Comparison of ENCODE assay signal across 8 mouse cellular contexts in the genomic region with DNA sequence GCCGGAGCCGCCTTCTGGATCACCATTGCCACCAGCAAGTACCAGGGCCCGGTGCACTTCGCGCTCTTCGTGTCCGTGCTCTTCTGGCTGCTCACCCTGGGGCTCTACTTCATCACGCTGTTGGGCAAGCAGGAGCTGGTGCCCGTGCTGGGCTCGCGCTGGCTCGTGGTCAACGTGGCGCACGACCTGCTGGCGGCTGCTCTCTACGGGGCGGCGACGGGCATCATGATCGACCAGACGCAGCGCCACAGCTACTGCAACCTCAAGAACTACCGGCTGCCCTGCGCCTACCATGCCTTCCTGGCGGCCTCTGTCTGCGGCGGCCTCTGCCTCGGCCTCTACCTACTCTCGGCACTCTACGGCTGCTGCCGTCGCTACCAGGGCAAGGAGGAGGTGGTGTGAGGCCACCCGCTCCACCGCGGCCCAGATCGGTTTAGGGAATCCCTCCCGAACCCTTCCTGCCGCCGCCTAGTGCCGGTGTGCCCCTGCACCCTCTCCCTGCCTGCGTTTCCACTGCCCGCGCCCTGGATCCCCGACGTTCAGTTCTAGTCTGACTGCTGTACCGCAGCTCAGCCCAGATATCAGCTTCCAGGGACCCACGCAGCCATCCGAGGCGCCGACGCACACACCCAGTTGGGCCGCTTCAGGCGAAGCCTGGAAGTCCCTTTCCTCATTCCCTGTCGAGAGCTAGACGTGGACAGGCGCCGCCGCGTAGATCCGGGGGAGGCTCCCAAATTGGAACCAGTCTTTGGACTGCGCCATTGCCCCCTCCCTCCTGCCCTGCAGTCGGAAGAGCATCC. TPM values are rescaled to one million over a fixed set of nuclear protein-coding genes. Genes with fewer than 3 reads are reported as not detected.
A peak's percentile ranks its signal among the peaks of the same experiment; 100 is the strongest.
DNase-seq lines count a peak whose midpoint lies in the region; ATAC-seq lines count a peak whose summit lies in the region.

No protein-coding gene starts in this region.

- H3K9ac ChIP-seq in forebrain, embryonic 14.5 days (ENCODE audit: low read length): peak overlapping the region; percentile 70

- H3K27me3 ChIP-seq in forebrain, embryonic 14.5 days (replicated peaks; ENCODE audit: control insufficient read depth, insufficient read depth, low read length): peaks cover 8% of the 10 kb centered on the region
- H3K27me3 ChIP-seq in megakaryocyte, embryonic 14.5 days (replicated peaks): peaks cover 12% of the 10 kb centered on the region

- peak; percentile 49 for ATAC-seq in forebrain, embryonic 14.5 days
- no peak for ATAC-seq in erythroid progenitor cell, adult 5-6 weeks (replicated peaks; ENCODE audit: low FRiP score, poor library complexity, severe bottlenecking)

- peak overlapping the region; percentile 79 for H3K4me3 ChIP-seq in brown adipose tissue, adult 24 weeks (ENCODE audit: insufficient read depth, low read depth, low read length)
- H3K4me3 ChIP-seq in forebrain, embryonic 14.5 days (ENCODE audit: low read depth, low read length): peak overlapping the region; percentile 53
- H3K4me3 ChIP-seq in megakaryocyte, embryonic 14.5 days (replicated peaks): peak overlapping the region; percentile 92

- peaks cover 16% of the 10 kb centered on the region for H3K4me1 ChIP-seq in brown adipose tissue, adult 24 weeks (ENCODE audit: control insufficient read depth, insufficient read depth, insufficient read length, low read length)
- H3K4me1 ChIP-seq in forebrain, embryonic 14.5 days (ENCODE audit: control insufficient read depth, insufficient read depth, low read length): 0 out of 2 replicates have a peak, but pooled peaks cover 8% of the 10 kb centered on the region
- H3K4me1 ChIP-seq in megakaryocyte, embryonic 14.5 days: peaks cover 79% of the 10 kb centered on the region

- peak overlapping the region; percentile 73 for H3K4me2 ChIP-seq in forebrain, embryonic 14.5 days (ENCODE audit: low read length)

- H3K36me3 ChIP-seq in forebrain, embryonic 14.5 days (ENCODE audit: control insufficient read depth, insufficient read depth, low read length): no peaks in the 10 kb centered on the region
- H3K36me3 ChIP-seq in megakaryocyte, embryonic 14.5 days (replicated peaks; ENCODE audit: low read length): peaks cover 12% of the 10 kb centered on the region

- WGBS in forebrain, embryonic 14.5 days: under 1% methylated on average over 63 of the region's 63 CpGs

- DNase-seq in MN1 (ENCODE audit: low spot score): peak; percentile 56
- peak; percentile 32 for DNase-seq in forebrain, embryonic 14.5 days (ENCODE audit: low spot score)
- peak; percentile 69 to 77 for DNase-seq in heart, postnatal 36 days
- DNase-seq in left cerebral cortex, postnatal 14 days (ENCODE audit: low spot score in 2 of 2): peak; percentile 61 to 83
- peak; percentile 79 for DNase-seq in right cerebral cortex, adult 18-20 months

- H3K27ac ChIP-seq in brown adipose tissue, adult 24 weeks (replicated peaks; ENCODE audit: low read depth, low read length): peak overlapping the region; percentile 84
- H3K27ac ChIP-seq in forebrain, embryonic 14.5 days (ENCODE audit: low read depth, low read length): 0 out of 2 replicates have a peak overlapping the region, but pooled peaks have one; percentile 21

- intact Hi-C loops in heart, postnatal 36 days (cut with DNase I): no loop called here
- intact Hi-C loops in left cerebral cortex, postnatal 14 days (cut with DNase I): no loop called here

- H3K9me3 ChIP-seq in forebrain, embryonic 14.5 days (replicated peaks; ENCODE audit: control insufficient read depth, low read length): no peaks in the 10 kb centered on the region
- H3K9me3 ChIP-seq in megakaryocyte, embryonic 14.5 days: no peaks in the 10 kb centered on the region

RNA-seq across cellular contexts. Expression of a gene that starts 0.8 kb away (rescaled TPM):
- polyA plus RNA-seq in brown adipose tissue, adult 24 weeks (2012; ENCODE audit: insufficient read depth, insufficient read length, missing spikeins): 33.6 and 41.9 TPM in 2 replicates
- polyA plus RNA-seq in forebrain, embryonic 14.5 days (2014; fragmentation: Nextera tagmentation; extraction: Ambion mirVana): 2.2 and 3.1 TPM in 2 replicates
- total RNA-seq in heart, postnatal 36 days (2021): 10 to 100 TPM; 22.2 to 24.0 TPM
- 10 to 100 TPM; 10.3 to 11.1 TPM for total RNA-seq in left cerebral cortex, postnatal 14 days (2021)
- polyA plus RNA-seq in megakaryocyte, embryonic 14.5 days (2012; ENCODE audit: insufficient read depth, low replicate concordance): 3.6 and 10.8 TPM in 2 replicates
- total RNA-seq in erythroid progenitor cell, adult 5-6 weeks (2015; ENCODE audit: low replicate concordance): 0.84 and 2.2 TPM in 2 replicates
- 1.9 and 3.9 TPM in 2 replicates for total RNA-seq in erythroid progenitor cell, adult 5-6 weeks (2017; ENCODE audit: low replicate concordance)

RNA-seq across cellular contexts. Expression of a gene that starts 15.8 kb away (rescaled TPM):
- polyA plus RNA-seq in brown adipose tissue, adult 24 weeks (2012; ENCODE audit: insufficient read depth, insufficient read length, missing spikeins): 11.3 and 12.7 TPM in 2 replicates
- polyA plus RNA-seq in forebrain, embryonic 14.5 days (2014; fragmentation: Nextera tagmentation; extraction: Ambion mirVana): 19.5 and 28.0 TPM in 2 replicates
- total RNA-seq in heart, postnatal 36 days (2021): 10 to 100 TPM; 25.6 to 25.8 TPM
- total RNA-seq in left cerebral cortex, postnatal 14 days (2021): 10 to 100 TPM; 93.8 to 94.6 TPM
- polyA plus RNA-seq in megakaryocyte, embryonic 14.5 days (2012; ENCODE audit: insufficient read depth, low replicate concordance): 6.6 and 12.2 TPM in 2 replicates
- total RNA-seq in erythroid progenitor cell, adult 5-6 weeks (2015; ENCODE audit: low replicate concordance): 7.1 and 9.4 TPM in 2 replicates
- 6.1 and 16.9 TPM in 2 replicates for total RNA-seq in erythroid progenitor cell, adult 5-6 weeks (2017; ENCODE audit: low replicate concordance)

RNA-seq across cellular contexts. Expression of a gene that starts 19.1 kb away (rescaled TPM):
- 12.6 and 16.8 TPM in 2 replicates for polyA plus RNA-seq in brown adipose tissue, adult 24 weeks (2012; ENCODE audit: insufficient read depth, insufficient read length, missing spikeins)
- 9.5 and 13.0 TPM in 2 replicates for polyA plus RNA-seq in forebrain, embryonic 14.5 days (2014; fragmentation: Nextera tagmentation; extraction: Ambion mirVana)
- total RNA-seq in heart, postnatal 36 days (2021): 10 to 100 TPM; 11.0 to 11.3 TPM
- 10 to 100 TPM; 28.8 to 29.0 TPM for total RNA-seq in left cerebral cortex, postnatal 14 days (2021)
- polyA plus RNA-seq in megakaryocyte, embryonic 14.5 days (2012; ENCODE audit: insufficient read depth, low replicate concordance): 15.5 and 38.7 TPM in 2 replicates
- 6.5 TPM in 1 of 2 replicates, not detected in the other for total RNA-seq in erythroid progenitor cell, adult 5-6 weeks (2015; ENCODE audit: low replicate concordance)
- 4.4 TPM in 1 of 2 replicates, not detected in the other for total RNA-seq in erythroid progenitor cell, adult 5-6 weeks (2017; ENCODE audit: low replicate concordance)

RNA-seq across cellular contexts. Expression of a gene that starts 54.1 kb away (rescaled TPM):
- polyA plus RNA-seq in brown adipose tissue, adult 24 weeks (2012; ENCODE audit: insufficient read depth, insufficient read length, missing spikeins): 2.8 and 4.7 TPM in 2 replicates
- polyA plus RNA-seq in forebrain, embryonic 14.5 days (2014; fragmentation: Nextera tagmentation; extraction: Ambion mirVana): 0.78 and 0.81 TPM in 2 replicates
- 1 to 10 TPM; 5.1 to 5.3 TPM for total RNA-seq in heart, postnatal 36 days (2021)
- under 1 TPM; 0.31 to 0.80 TPM for total RNA-seq in left cerebral cortex, postnatal 14 days (2021)
- not detected in 2 replicates for polyA plus RNA-seq in megakaryocyte, embryonic 14.5 days (2012; ENCODE audit: insufficient read depth, low replicate concordance)
- not detected in 2 replicates for total RNA-seq in erythroid progenitor cell, adult 5-6 weeks (2015; ENCODE audit: low replicate concordance)
- total RNA-seq in erythroid progenitor cell, adult 5-6 weeks (2017; ENCODE audit: low replicate concordance): not detected in 2 replicates

RNA-seq across cellular contexts. Expression of a gene that starts 57.7 kb away (rescaled TPM):
- polyA plus RNA-seq in brown adipose tissue, adult 24 weeks (2012; ENCODE audit: insufficient read depth, insufficient read length, missing spikeins): 14.4 and 21.6 TPM in 2 replicates
- polyA plus RNA-seq in forebrain, embryonic 14.5 days (2014; fragmentation: Nextera tagmentation; extraction: Ambion mirVana): 13.2 and 19.5 TPM in 2 replicates
- 10 to 100 TPM; 19.6 to 25.4 TPM for total RNA-seq in heart, postnatal 36 days (2021)
- total RNA-seq in left cerebral cortex, postnatal 14 days (2021): 10 to 100 TPM; 52.3 to 54.5 TPM
- 8.3 and 14.6 TPM in 2 replicates for polyA plus RNA-seq in megakaryocyte, embryonic 14.5 days (2012; ENCODE audit: insufficient read depth, low replicate concordance)
- 2.5 and 3.4 TPM in 2 replicates for total RNA-seq in erythroid progenitor cell, adult 5-6 weeks (2015; ENCODE audit: low replicate concordance)
- 2.1 and 3.3 TPM in 2 replicates for total RNA-seq in erythroid progenitor cell, adult 5-6 weeks (2017; ENCODE audit: low replicate concordance)
